Mouse (Mus musculus): ENCODE data around the gene Nup98.

- no peak for TF ChIP-seq GATA1 (IDR thresholded peaks at IDR 0.05; ENCODE audit: borderline replicate concordance, low read length)
- TF ChIP-seq FLI1 (IDR thresholded peaks at IDR 0.05; ENCODE audit: low read length), result no peak
These were observed 100.2 kb downstream of the Nup98 start for GRCm38 (mm10) chr7:102109746-102110145.

Data from megakaryocyte, embryonic 14.5 days (primary cell).